Mouse (Mus musculus) forebrain, embryonic 11.5 days (tissue): ENCODE results near the gene Kifap3. TPM values are rescaled to one million over a fixed set of nuclear protein-coding genes. Genes with fewer than 3 reads are reported as not detected.
A peak's percentile ranks its signal among the peaks of the same experiment; 100 is the strongest.
"Not testable (repeated sequence)": the region's sequence is repeated elsewhere in the genome, so short reads cannot be mapped to it uniquely, and the experiment has no call there.

ENCODE experiments used
- ATAC-seq: fragments of 200-750 bp; cut with Nextera tagmentation; replicated peaks from 2 replicates; pipeline ENCODE4 v1.8.0; 2017; ENCODE audit warnings: moderate TSS enrichment; ENCODE audit not compliant: low FRiP score
- DNase-seq: peaks from one replicate; pipeline ENCODE4 v3.0.0-alpha.2; 2017; ENCODE audit warnings: low spot score
- H3K27ac ChIP-seq: fragments of 300-500 bp; sonication (generic); 2 replicates; pipeline ENCODE4 v1.5.1; 2014; ENCODE audit warnings: low read depth, low read length
- H3K27me3 ChIP-seq: fragments of 300-500 bp; sonication (generic); 2 replicates; pipeline ENCODE4 v1.6.1; 2014; ENCODE audit warnings: mild to moderate bottlenecking, low read length, mixed read lengths; ENCODE audit not compliant: control insufficient read depth, insufficient read depth
- H3K36me3 ChIP-seq: fragments of 300-500 bp; sonication (generic); 2 replicates; pipeline ENCODE4 v1.6.1; 2014; ENCODE audit warnings: mild to moderate bottlenecking, low read length, moderate library complexity, mixed read lengths; ENCODE audit not compliant: control insufficient read depth, insufficient read depth
- H3K4me1 ChIP-seq: fragments of 300-500 bp; sonication (generic); replicated peaks from 2 replicates; pipeline ENCODE4 v1.6.1; 2014; ENCODE audit warnings: low read length, mixed read lengths; ENCODE audit not compliant: control insufficient read depth, insufficient read depth
- H3K4me2 ChIP-seq: fragments of 300-500 bp; sonication (generic); 2 replicates; pipeline ENCODE4 v1.6.1; 2014; ENCODE audit warnings: low read depth, mild to moderate bottlenecking, low read length, moderate library complexity, mixed read lengths; ENCODE audit not compliant: severe bottlenecking
- H3K4me3 ChIP-seq: fragments of 300-500 bp; sonication (generic); 2 replicates; pipeline ENCODE4 v1.5.1; 2014; ENCODE audit warnings: low read depth, low read length
- H3K9ac ChIP-seq: fragments of 300-500 bp; sonication (generic); 2 replicates; pipeline ENCODE4 v1.6.1; 2014; ENCODE audit warnings: low read length
- H3K9me3 ChIP-seq: fragments of 300-500 bp; sonication (generic); 2 replicates; pipeline ENCODE4 v1.6.1; 2016; ENCODE audit warnings: low read length, mixed read lengths; ENCODE audit not compliant: control insufficient read depth
- WGBS: fragments of 180-500 bp; shearing (Covaris S2); extraction: QIAGEN DNeasy Blood & Tissue Kit; methylation state at CpG from one replicate; pipeline ENCODE4 v1.1.7; 2014; 5-methylcytosine and 5-hydroxymethylcytosine counted together
- polyA plus RNA-seq: library from polyadenylated mRNA; unstranded; fragments of >200 nt; fragmentation: Nextera tagmentation; extraction: Ambion mirVana; gene quantifications from 2 replicates; pipeline ENCODE4 v1.2.1, GENCODE M21; 2014

The Kifap3 gene
- polyA plus RNA-seq = 45.1 and 49.1 TPM in 2 replicates

- ATAC-seq (peak; percentile 100), DNase-seq (peak; percentile 99)
- H3K4me3 ChIP-seq = peak within 1 kb of the TSS; percentile 62
- peaks cover 4% of the 10 kb centered on the region; the same call in 1 of the 2 replicates for H3K36me3 ChIP-seq
- no peaks in the 10 kb centered on the region for H3K27me3 ChIP-seq
- WGBS = under 1% methylated on average over 44 of the region's 48 CpGs
- H3K4me2 ChIP-seq = peak within 1 kb of the TSS; percentile 53
- peak within 1 kb of the TSS; percentile 33 for H3K27ac ChIP-seq
- no peaks in the 10 kb centered on the region for H3K4me1 ChIP-seq
- no peaks in the 10 kb centered on the region for H3K9me3 ChIP-seq
- peak within 1 kb of the TSS; percentile 69 for H3K9ac ChIP-seq
These were observed at the start of gene Kifap3 for GRCm38 (mm10) chr1:163779336-163780115. TSS of gene Kifap3 (plus strand) at chr1:163779583.

DNA sequence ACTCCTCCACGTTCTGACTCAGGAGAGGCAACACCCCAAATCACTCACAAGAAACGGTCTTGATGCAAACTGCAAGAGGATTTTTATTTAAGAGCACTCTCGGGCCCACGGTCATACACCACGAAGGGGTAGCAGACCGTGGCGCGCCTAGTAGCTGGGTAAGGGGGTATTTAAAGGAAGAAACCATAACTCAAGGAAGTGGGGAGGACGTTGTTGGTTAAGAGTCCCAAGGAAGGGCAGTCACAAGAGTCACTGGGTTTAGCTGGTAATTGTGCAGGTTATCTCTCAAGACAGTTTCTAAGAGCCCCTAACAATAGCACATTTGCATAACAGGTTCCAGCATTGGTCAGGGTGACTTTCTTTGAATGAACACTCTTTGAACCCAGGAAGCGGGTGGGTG is 48.2 kb upstream of the Kifap3 start:
- H3K36me3 ChIP-seq, H3K4me2 ChIP-seq, H3K4me1 ChIP-seq, H3K27ac ChIP-seq, H3K27me3 ChIP-seq, H3K4me3 ChIP-seq, H3K9me3 ChIP-seq, ATAC-seq, DNase-seq, H3K9ac ChIP-seq: not testable (repeated sequence)
- WGBS = 93% methylated on average over 10 of the region's 10 CpGs

- WGBS = 84% methylated on average over 10 of the region's 10 CpGs
These were observed 42.7 kb upstream of the Kifap3 start for GRCm38 (mm10) chr1:163736441-163737238.

DNA sequence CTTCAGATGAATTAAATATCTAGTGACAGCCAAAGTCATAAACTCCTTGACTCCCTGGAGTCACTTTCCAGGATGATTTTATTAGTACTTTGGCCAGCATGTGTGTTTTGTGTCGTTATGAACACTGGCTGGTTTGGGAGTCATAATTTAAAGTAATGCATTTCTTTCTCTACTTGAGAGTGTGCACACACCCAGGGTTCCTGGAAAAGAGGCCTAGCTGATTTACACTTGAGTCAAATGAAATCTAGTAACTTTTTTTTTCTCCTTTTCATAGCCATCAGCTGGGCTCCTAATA is 42.2 kb upstream of the Kifap3 start:
- H3K36me3 ChIP-seq = no peaks in the 10 kb centered on the region
- ATAC-seq = no peak
- DNase-seq = no peak
- no peak overlapping the region for H3K9ac ChIP-seq
- 82% methylated on average over 1 of the region's 1 CpGs for WGBS
- no peaks in the 10 kb centered on the region for H3K4me1 ChIP-seq
- H3K27me3 ChIP-seq = no peaks in the 10 kb centered on the region
- H3K4me3 ChIP-seq = no peak overlapping the region
- H3K4me2 ChIP-seq = no peak overlapping the region
- no peak overlapping the region for H3K27ac ChIP-seq
- no peaks in the 10 kb centered on the region for H3K9me3 ChIP-seq

More at GRCm38 (mm10) chr1:163736441-163737238, 42.7 kb upstream of the Kifap3 start:
- Histone ChIP-seq H3K36me3 (no peaks in the 10 kb centered on the region), H3K27ac (no peak overlapping the region), H3K9ac (no peak overlapping the region), H3K4me3 (no peak overlapping the region), H3K9me3 (no peaks in the 10 kb centered on the region), H3K4me2 (no peak overlapping the region), H3K27me3 (no peaks in the 10 kb centered on the region), H3K4me1 (no peaks in the 10 kb centered on the region)
- no peak for DNase-seq
- ATAC-seq = no peak

DNA sequence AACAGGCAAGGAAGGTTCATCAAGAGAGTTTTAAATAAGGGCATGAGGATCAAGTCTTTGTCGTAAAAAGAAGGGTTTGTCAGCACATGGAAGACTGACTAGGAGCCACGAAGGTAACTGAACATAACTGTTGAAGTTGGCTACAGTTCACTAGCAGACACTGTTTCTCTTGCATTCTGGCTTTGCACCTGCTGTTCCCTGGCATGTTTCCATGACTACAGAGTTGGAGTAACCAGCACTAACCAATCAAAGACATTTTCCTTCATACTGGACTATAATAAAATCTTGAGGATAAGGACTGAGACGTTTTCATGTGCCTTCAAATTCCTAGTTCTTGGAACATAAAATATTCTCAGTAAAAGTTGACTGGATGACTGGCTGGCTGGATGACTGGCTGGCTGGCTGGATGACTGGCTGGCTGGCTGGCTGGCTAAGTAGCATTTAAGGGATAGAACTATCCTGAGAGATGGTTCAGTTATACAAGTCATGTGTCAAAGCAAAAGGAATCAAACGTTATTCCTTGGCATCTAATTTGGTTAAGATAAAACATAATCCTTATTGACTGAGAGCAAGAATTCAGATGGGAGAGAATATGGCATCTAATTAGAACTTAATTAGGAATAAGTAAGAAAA is 27.9 kb upstream of the Kifap3 start:
- no peaks in the 10 kb centered on the region for H3K9me3 ChIP-seq
- no peak overlapping the region for H3K9ac ChIP-seq
- no peaks in the 10 kb centered on the region for H3K4me1 ChIP-seq
- DNase-seq (no peak), ATAC-seq (no peak)
- WGBS = 78% methylated on average over 4 of the region's 4 CpGs
- H3K4me2 ChIP-seq = no peak overlapping the region
- no peak overlapping the region for H3K27ac ChIP-seq
- H3K4me3 ChIP-seq = no peak overlapping the region
- H3K27me3 ChIP-seq = no peaks in the 10 kb centered on the region
- no peaks in the 10 kb centered on the region for H3K36me3 ChIP-seq

GRCm38 (mm10) chr1:163757462-163758207 is 21.7 kb upstream of the Kifap3 start:
- Histone ChIP-seq H3K4me2 (no peak overlapping the region), H3K36me3 (no peaks in the 10 kb centered on the region), H3K9me3 (no peaks in the 10 kb centered on the region), H3K9ac (no peak overlapping the region), H3K27ac (no peak overlapping the region), H3K4me1 (no peaks in the 10 kb centered on the region), H3K27me3 (no peaks in the 10 kb centered on the region), H3K4me3 (no peak overlapping the region)
- ATAC-seq (no peak), DNase-seq (no peak)
- 85% methylated on average over 10 of the region's 10 CpGs for WGBS

- not testable (repeated sequence) for H3K36me3 ChIP-seq, H3K9ac ChIP-seq, H3K4me1 ChIP-seq, ATAC-seq, H3K27ac ChIP-seq, H3K27me3 ChIP-seq, DNase-seq, H3K4me2 ChIP-seq, H3K4me3 ChIP-seq, H3K9me3 ChIP-seq
- WGBS = 94% methylated on average over 8 of the region's 11 CpGs
These were observed 4.2 kb downstream of the Kifap3 start for GRCm38 (mm10) chr1:163783577-163783976.

- ATAC-seq (no peak), DNase-seq (no peak)
- 88% methylated on average over 4 of the region's 4 CpGs for WGBS
- Histone ChIP-seq H3K4me3 (no peak overlapping the region), H3K9ac (no peak overlapping the region), H3K36me3 (no peaks in the 10 kb centered on the region), H3K27me3 (no peaks in the 10 kb centered on the region), H3K27ac (no peak overlapping the region), H3K4me1 (no peaks in the 10 kb centered on the region), H3K9me3 (no peaks in the 10 kb centered on the region), H3K4me2 (no peak overlapping the region)
These were observed 42.0 kb downstream of the Kifap3 start for GRCm38 (mm10) chr1:163821365-163821764.
